Mouse (Mus musculus): ENCODE results near the gene Ifit3b.
"Not testable (repeated sequence)": the region's sequence is repeated elsewhere in the genome, so short reads cannot be mapped to it uniquely, and the experiment has no call there.

The Ifit3b gene

DNA sequence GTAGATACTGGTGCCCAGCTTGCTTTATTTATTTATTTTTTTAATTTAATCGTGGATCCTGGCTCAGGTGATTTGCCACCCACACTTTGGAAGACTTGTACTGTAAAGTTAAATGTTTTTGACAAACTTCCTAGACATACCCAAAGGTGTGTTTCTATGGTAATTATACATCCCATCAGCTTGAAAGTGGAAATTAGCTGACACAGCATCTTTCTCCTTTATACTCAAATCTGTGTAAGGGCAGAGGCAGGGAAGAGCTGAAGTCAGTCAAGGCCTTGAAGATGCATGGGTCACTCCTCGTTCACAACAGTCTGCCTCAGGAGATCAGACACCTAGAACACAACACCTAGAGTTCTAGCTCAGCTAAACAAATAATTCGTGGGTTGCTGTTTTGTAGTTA, 2.3 kb downstream of the Ifit3b start:
- not testable (repeated sequence) for DNase-seq

DNA sequence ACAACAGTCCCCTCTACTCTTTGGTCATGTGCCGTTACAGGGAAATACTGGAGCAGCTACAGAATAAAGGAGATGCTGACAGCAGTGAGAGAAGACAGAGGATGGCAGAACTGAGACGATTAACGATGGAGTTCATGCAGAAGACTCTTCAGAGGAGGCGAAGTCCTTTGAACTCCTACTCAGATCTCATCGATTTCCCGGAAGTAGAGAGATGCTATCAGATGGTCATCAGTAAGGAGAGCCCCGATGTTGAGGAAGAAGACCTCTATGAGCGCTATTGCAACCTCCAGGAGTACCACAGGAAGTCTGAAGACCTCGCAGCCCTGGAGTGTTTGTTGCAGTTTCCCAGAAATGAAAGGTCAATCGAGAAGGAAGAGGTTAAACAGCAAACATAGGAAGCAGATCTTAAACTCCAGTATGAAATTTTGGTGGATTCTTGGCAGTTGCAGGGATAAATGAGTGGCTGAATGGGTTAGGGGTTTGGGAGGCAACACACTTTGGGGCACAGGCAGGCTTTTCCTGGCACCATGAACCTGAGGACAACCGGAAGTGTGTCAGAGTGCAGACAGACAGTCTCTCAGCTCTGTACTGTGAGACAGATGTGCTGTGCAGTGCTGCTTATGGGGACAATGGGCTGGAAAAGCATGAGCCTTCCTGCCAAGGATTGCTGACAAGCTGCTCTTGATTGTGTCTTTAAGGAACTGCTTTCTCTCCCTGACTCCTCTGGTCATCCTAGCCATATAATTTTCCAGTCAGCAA, 4.7 kb downstream of the Ifit3b start:
- not testable (repeated sequence) for DNase-seq

DNA sequence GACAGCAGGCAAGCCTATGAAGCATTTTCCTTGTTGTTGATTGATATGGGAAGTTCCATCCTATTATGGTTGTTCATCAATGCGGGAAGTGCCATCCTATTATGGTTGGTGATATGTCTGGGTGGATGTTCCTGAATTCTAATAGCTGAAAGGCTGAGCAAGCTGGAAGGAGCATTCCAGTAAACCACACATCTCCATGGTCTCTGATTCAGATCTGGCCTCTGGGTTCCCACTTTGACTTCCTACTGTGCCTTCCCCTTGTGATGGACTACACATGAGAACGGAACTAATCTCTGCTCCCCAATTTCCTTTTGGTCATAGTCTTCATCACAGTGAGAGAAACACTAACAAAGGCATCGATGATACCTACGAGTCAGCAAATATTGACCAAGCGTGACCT, 13.1 kb downstream of the Ifit3b start:
- no peak for DNase-seq

DNA sequence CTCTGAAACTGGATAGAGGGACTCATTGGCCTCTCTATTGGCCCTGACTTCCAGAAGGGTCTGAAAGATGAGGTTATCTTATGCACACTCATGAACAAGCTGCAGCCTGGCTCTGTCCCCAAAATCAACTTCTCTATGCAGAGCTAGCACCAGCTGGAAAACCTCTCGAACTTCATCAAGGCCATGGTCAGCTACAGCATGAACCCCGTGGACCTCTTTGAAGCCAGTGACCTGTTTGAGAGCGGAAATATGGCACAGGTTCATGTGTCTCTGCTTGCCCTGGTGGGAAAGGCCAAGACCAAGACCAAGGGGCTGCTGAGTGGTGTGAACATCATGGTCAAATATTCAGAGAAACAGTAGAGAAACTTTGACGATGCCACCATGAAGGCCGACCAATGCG, 16.0 kb downstream of the Ifit3b start:
- DNase-seq = no peak

DNA sequence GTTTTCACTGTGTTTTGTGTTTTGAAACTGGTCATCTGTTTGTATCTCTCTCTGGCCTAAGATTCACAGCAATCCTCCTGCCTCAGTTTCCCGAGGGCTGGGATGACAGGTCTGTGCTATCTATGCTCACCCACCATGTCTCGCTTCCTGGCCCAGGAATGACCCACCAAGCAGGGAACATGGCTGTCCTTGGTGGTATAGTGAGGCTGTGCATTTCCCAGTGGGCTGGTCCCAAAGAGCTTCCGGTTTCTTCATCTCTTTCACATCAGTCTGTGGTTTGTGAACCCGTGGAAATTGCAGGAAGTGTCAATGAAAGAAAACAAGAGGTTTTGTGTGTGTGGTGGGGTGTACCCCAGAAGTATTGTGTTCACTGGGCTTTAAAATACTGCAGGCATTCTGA, 16.9 kb downstream of the Ifit3b start:
- no peak for DNase-seq

DNA sequence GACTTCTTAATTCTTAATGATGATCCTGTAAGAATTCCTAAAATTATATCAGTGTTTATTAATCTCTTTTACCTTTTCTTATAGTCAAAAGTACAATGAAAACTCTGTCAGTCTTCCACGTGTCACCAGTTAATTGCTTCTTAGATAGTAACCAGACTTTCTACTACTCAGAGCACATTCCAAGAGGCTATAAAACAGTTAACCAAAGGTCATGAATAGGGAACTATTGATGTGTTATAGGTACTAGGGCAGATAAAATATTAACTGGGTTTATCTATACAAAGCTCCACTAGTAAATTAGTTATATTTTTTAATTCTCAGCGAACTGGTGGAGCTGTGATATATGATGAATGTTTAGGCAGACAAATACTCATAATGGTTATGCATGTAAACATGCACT, 19.7 kb downstream of the Ifit3b start:
- DNase-seq = no peak

DNA sequence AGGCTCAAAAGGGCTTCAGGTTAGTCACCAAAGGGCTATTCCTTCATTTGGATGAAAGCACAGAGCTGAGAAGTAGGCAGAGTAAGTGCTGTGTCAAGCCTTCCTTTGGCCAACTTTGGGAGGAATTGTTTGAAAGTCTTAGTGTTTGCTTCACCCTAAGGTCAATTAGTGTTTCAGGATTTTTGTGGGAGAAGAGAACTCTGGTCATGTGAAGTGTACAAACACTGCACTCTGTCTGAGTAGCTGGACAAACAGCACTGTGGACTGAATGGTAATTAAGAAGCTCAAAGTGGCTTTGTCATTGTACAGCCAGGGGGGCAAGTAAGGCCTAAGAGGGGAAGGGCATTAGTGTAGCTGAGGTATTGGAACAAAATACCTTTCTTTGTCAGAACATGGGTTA, 23.7 kb downstream of the Ifit3b start:
- no peak for DNase-seq

DNA sequence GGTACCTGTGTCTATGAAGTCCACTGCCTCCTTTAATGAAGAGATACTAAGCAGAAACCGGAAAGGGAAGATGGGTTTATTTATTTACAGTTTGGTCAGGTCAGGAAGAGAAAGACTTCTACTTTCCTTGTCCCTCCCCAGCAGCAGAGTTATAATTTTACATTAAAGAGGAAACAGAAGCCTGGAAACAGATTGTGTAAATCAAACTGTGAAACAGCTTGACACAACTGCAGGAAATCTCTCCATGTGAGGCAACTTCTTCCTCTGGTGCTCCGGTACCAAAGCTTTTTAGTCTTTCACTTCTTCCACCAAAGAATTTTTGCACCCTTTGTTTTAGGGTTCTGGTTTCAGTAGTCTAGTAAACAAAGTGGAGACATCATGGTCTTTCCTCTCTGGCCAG, 25.7 kb downstream of the Ifit3b start:
- no peak for DNase-seq

DNA sequence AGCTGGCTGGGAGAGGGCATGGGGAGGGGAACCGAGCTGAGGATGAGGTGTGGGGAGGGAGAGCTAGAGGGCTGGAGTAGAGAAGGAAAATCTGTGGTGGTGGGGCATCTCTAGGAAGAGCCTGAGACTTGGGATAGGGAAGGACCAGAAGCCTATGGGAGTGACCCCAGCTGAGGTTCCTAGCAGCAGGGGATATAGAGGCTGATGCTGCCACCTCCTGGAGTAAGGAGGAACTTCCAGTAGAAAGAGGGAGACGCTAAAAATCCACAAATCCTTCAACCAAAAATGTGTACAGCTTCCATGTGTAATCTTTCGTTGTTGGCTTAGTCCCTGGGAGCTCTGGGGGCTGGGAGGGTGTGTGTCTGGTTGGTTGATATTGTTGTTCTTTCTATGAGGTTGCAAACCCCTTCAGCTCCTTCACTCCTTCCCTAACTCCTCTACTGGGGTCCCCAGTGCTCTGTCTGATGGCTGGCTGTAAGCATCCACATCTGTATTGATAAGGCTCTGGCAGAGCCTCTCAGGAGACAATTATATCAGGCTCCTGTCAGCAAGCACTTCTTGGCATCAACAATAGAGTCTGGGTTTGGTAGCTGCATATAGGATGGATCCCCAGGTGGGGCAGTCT, 29.3 kb downstream of the Ifit3b start:
- DNase-seq = peak; percentile 71 to 79

DNA sequence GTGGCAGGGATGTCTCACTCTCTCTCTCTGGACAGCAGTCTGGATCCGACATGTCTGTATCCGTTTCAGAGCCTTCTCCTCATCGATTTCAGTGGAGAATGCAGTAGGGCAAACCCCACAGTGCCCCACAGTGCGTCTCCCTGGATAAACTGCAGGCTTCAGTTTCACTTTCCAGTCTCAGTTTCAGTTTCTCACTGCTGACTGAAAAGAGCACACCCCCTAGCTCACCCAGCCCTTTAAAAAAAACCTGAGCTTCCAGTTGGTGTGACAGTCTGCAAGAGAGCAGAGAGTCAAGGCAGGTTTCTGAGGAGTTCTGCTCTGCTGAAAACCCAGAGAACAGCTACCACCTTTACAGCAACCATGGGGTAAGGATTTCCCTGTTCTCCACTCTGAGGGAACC, 32.9 kb downstream of the Ifit3b start, which contains the start of the genes Ifit1bl2 and Ifit1:
Ifit1bl2 (minus strand) TSS at position 121 of the 400 bp plus-strand sequence.
Ifit1 (plus strand) TSS at position 249 of the 400 bp plus-strand sequence.
- peak in 1 of 2 experiments; percentile 10 for DNase-seq

DNA sequence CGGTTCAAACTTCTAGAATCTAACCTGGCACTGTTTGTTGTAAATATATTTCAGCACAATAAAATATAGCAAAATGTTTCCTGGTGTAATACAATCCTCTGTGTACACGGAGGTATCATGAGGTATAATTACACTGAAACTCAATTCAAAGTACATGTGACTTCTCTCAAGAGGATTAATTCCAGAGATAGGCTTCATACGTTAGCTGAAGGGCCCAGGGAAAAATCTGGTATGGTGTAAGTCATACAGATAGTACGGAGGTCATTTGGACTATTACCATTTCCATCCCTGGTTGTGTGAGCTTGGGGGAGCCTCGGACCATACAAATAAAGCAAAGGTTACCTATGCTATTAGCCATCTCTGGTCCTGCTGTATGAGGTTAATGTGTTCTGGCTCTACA, 34.8 kb downstream of the Ifit3b start:
- no peak for DNase-seq

DNA sequence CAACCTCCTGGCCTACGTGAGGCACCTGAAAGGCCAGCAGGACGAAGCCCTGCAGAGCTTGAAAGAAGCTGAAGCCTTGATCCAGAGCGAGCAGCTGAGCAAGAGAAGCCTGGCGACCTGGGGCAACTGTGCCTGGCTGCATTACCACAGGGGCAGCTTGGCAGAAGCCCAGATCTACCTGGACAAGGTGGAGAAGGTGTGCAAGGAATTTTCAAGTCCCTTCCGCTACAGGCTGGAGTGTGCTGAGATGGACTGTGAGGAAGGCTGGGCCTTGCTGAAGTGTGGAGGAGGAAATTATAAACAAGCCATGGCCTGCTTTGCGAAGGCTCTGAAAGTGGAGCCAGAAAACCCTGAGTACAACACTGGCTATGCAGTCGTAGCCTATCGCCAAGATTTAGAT, 39.9 kb downstream of the Ifit3b start:
- peak in 1 of 2 experiments; percentile 17 for DNase-seq

DNA sequence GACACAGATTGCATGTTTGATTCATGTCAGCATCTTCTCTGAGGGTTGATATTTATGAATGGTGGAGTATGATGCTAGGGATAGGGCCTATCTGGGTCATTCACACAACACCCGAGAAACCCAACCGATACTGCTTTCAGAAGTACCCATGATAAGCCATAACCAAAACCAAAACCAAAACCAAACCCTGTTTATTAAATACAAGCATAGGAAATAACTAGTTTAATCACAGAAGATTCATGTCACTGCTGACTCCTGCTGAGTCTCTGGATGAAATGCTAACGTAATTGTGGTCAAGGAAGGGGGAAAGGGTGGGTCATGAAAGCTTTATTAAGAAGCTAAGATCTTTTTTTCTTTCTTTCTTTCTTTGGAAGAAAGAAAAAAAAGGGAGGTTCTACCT, 42.5 kb downstream of the Ifit3b start:
- no peak for DNase-seq

DNA sequence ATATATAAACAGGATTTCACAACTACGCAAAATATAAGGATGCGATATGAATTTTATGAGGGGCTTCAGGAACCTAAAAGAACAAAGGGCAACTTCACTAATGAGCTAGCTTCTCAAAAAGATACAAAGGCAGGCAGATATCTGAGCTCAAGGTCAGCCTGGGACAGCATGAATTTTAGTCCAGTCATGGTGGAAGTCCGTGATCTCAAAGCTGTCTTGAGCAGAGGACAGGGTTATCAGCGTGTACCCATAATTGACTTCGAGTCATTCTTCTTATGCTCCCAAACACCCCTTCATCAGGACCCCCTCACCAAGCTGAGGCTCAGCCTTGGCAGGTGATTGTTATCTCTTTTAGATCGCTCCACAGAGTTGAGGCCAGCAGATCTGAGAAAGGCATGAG, 43.2 kb downstream of the Ifit3b start:
- DNase-seq = no peak

DNA sequence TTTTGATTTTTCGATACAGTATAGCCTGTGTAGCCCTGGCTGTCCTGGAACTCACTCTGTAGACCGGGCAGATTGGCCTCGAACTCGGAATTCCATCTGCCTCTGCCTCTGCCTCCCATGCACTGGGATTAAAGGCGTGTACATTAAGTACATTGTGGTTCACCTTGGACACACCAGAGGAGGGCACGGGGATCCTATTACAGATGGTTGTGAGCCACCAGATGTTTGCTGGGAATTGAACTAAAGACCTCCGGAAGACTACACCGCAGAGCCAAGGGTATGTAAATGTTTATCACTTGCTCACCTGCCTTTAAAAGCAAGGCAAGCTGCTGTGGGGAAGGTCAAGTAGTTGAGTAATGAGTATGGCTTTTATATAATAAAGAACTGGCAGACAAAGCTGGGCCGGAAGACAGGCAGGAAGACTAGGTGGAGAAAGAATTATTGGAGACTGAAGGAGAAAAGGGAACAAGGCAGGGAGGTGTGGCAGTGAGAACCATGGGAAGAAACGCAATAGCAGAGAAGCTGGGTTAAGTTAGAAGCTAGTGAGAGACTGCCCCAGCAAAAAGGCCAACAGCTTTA, 47.5 kb downstream of the Ifit3b start:
- no peak for DNase-seq

DNA sequence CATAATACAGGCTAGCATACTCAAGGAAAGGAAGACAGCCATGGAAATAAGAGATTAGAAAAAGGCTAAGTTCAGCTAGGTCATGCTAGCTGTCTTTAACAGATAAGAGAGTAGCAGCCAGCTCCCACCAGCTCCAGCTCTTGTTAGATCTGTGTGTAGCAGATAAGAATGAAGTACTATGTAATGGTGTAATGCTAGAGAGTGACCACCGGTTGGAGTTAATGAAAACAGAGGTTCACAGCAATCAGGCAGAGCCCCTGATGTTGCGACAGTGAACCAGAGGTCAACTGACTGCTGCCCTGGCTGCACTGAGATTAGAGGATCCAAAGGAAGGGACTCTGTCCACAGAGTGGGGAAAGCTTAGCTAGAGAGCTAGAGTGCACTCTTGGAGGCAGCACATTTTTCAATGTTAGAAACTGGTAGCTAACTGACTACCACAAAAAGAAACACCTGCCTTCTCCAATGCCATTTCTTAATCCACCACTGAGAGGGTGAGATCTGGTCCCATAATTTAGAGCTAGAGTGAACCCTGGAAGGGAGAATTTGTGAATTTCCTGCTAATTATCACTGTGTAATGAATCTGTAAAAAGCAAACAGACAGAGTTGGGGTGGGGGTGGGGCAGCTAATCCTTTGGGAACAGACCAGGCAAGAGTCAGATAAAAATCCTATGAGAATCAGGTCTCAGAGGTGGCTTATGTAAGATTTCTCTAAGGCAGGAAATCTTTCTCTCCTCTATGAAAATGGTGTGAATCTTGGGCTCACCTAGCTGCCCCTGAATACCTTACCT, 48.9 kb downstream of the Ifit3b start:
- no peak for DNase-seq

DNA sequence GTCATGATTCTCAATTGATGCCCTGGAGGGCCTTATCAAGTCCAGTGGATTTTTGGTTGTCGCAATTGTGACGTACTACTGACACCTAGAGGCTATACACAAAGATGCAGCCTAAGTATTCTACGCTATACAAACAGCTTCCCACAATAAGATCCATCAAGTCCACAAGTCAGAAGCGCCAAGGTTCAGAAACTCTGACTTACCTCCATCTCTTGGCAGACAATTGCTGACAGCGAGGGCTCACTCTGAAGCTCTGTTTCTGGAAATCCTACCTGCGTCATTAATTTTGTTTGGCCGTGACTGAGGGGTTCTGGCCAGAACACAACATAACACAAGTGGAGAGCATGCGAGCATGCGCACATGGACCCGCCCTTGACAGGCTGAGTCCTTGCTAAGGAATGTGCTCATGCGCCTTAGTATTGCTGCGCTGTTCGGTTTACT, 54.3 kb downstream of the Ifit3b start:
- DNase-seq = peak; percentile 74 to 83

DNA sequence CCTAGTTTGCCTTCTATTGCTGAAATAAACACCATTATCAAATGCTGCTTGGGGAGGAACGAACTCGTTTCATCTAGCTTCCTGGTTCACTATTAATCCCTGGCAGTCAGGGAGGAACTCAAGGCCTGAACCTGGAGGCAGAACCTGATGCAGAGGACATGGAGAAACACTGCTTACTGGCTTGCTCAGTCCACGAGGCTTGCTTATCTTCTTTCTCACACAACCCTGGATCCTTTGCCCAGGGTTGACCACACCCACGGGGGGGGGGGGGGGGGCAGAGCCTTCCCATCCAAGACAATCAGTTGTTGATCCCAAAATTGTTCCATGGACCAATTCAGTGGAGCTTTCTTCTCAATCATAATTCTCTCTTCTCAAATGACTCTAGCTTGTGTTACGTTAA, 55.0 kb downstream of the Ifit3b start:
- DNase-seq = no peak

Data from kidney, postnatal 4 days (tissue).